Mouse (Mus musculus) ES-Bruce4 (cell line): ENCODE results near the gene Lct.

Source experiments
- CTCF ChIP-seq: IDR thresholded peaks from one replicate; pipeline ENCODE4 v1.8.1; 2011; ENCODE audit warnings: low read depth, low read length
- EP300 ChIP-seq: IDR thresholded peaks from 2 replicates; pipeline ENCODE4 v1.6.1; 2011; ENCODE audit warnings: low read depth, low read length; ENCODE audit not compliant: insufficient read depth
- POLR2A ChIP-seq: IDR thresholded peaks from one replicate; pipeline ENCODE4 v1.8.1; 2011; ENCODE audit warnings: low read length; ENCODE audit not compliant: insufficient read depth

DNA sequence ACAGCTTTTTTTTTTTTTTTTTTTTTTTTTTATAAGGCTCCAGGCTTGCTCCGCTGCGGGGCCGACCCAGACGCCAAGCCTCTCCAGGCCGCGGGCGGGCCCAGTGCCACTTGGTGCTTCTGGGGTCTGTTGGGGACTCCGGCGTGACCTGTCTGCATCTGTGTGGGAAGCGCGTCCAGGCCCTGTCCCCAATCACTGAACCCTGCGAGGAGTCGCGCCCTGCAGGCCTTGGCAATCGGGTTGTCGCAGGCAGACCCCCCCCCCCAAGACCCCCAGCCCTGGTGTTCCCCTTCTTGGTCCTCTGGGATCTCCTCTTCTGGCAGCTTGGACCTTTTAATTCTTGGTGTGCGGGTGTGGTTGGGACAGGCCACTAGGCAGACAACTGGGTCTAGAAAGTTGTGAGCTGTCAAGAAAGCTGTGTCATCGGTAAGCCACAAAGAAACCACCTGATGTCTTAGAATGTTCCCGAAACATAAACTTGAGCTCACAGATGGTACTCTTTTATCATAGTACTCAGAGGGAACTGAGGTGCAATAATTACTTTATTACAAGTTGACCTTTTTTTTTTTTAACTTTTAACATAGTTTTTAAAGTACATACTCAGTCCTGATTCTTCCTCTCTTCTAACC, 83.3 kb downstream of the Lct start:
- no peak for TF ChIP-seq POLR2A
- TF ChIP-seq CTCF, result no peak
- no peak for TF ChIP-seq EP300
